Mouse (Mus musculus) limb, embryonic 10.5 days (tissue): ENCODE data around the gene Slc22a6. TPM values are rescaled to one million over a fixed set of nuclear protein-coding genes. Genes with fewer than 3 reads are reported as not detected.

Experiments used
- DNase-seq: peaks from one replicate; pipeline ENCODE4 v3.0.0-alpha.2; 2017; ENCODE audit warnings: low spot score
- H3K27ac ChIP-seq: fragments of 300-500 bp; sonication (generic); 2 replicates; pipeline ENCODE4 v1.5.1; 2016; ENCODE audit warnings: mild to moderate bottlenecking
- H3K27me3 ChIP-seq: fragments of 300-500 bp; sonication (generic); 2 replicates; pipeline ENCODE4 v1.6.1; 2016; ENCODE audit warnings: low read depth, mild to moderate bottlenecking; ENCODE audit not compliant: poor library complexity, severe bottlenecking
- H3K36me3 ChIP-seq: fragments of 300-500 bp; sonication (generic); 2 replicates; pipeline ENCODE4 v1.6.1; 2016; ENCODE audit warnings: mild to moderate bottlenecking, moderate library complexity
- H3K4me1 ChIP-seq: fragments of 300-500 bp; sonication (generic); 2 replicates; pipeline ENCODE4 v1.6.1; 2016
- H3K4me3 ChIP-seq: fragments of 300-500 bp; sonication (generic); 2 replicates; pipeline ENCODE4 v1.5.1; 2016; ENCODE audit warnings: mild to moderate bottlenecking, moderate library complexity
- H3K9me3 ChIP-seq: fragments of 300-500 bp; sonication (generic); replicated peaks from 2 replicates; pipeline ENCODE4 v1.6.1; 2016; ENCODE audit warnings: mild to moderate bottlenecking
- WGBS: fragments of 180-500 bp; shearing (Covaris S2); methylation state at CpG from one replicate; pipeline ENCODE4 v1.1.7; 2016; 5-methylcytosine and 5-hydroxymethylcytosine counted together
- polyA plus RNA-seq: library from polyadenylated mRNA; unstranded; fragments of >200 nt; fragmentation: Nextera tagmentation; extraction: Ambion mirVana; gene quantifications from 2 replicates; pipeline ENCODE4 v1.2.1, GENCODE M21; 2016

Gene Slc22a6
- polyA plus RNA-seq, 1 experiment from 2014 or later: not detected

GRCm38 (mm10) chr19:8664859-8665258 is 47.0 kb downstream of the Slc22a6 start:
- WGBS: 97% methylated on average over 3 of the region's 3 CpGs
- no peak overlapping the region for H3K4me3 ChIP-seq
- H3K9me3 ChIP-seq: no peaks in the 10 kb centered on the region
- H3K27ac ChIP-seq: no peak overlapping the region
- no peaks in the 10 kb centered on the region for H3K36me3 ChIP-seq
- peaks cover 35% of the 10 kb centered on the region for H3K27me3 ChIP-seq
- no peak for DNase-seq
- peaks cover 13% of the 10 kb centered on the region for H3K4me1 ChIP-seq

DNA sequence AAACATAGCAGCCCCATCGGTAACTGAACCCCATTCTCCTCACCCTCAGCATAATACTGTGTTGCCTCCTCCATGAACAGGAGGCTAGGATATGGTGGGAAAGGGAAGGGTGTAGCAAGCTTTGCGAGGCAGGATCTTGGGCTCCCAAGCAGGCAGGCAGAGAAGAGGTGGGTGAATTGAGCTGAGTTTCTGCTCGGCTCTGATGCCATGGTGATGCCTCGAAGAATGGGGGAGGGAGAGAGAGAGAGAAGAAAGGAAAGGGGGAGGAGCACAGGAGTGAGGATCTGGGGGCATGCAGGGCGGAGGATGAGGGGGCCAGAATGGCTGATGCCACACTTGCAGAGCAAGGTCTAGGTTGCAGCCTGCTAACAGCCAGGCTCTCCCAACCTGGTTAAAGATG is 47.9 kb downstream of the Slc22a6 start:
- Histone ChIP-seq H3K27ac (no peak overlapping the region), H3K4me1 (peaks cover 13% of the 10 kb centered on the region), H3K36me3 (no peaks in the 10 kb centered on the region), H3K4me3 (no peak overlapping the region), H3K9me3 (no peaks in the 10 kb centered on the region), H3K27me3 (peaks cover 30% of the 10 kb centered on the region)
- WGBS: 81% methylated on average over 5 of the region's 5 CpGs
- no peak for DNase-seq

GRCm38 (mm10) chr19:8672859-8673258 is 55.0 kb downstream of the Slc22a6 start:
- H3K27ac ChIP-seq: no peak overlapping the region
- 90% methylated on average over 3 of the region's 3 CpGs for WGBS
- no peaks in the 10 kb centered on the region for H3K4me1 ChIP-seq
- H3K4me3 ChIP-seq: no peak overlapping the region
- no peaks in the 10 kb centered on the region for H3K27me3 ChIP-seq
- no peak for DNase-seq
- H3K9me3 ChIP-seq: no peaks in the 10 kb centered on the region
- H3K36me3 ChIP-seq: no peaks in the 10 kb centered on the region

GRCm38 (mm10) chr19:8673336-8674063 is 55.7 kb downstream of the Slc22a6 start:
- H3K9me3 ChIP-seq: no peaks in the 10 kb centered on the region
- 0 out of 2 replicates have a peak, but pooled peaks cover 1% of the 10 kb centered on the region for H3K27me3 ChIP-seq
- no peak overlapping the region for H3K4me3 ChIP-seq
- H3K4me1 ChIP-seq: peaks cover 1% of the 10 kb centered on the region; the same call in 1 of the 2 replicates
- no peak for DNase-seq
- 79% methylated on average over 9 of the region's 9 CpGs for WGBS
- no peak overlapping the region for H3K27ac ChIP-seq
- no peaks in the 10 kb centered on the region for H3K36me3 ChIP-seq

Other genes with a start within 250 kb of the Slc22a6 start
- gene Slc22a30, start 212.9 kb upstream of the Slc22a6 start, polyA plus RNA-seq: not detected in 2 replicates
- not detected in 2 replicates for gene Slc22a8, start 26.8 kb upstream of the Slc22a6 start, polyA plus RNA-seq
- 0.10 TPM in 1 of 2 replicates, not detected in the other for gene Chrm1, start 45.8 kb downstream of the Slc22a6 start, polyA plus RNA-seq
- 119 and 128 TPM in 2 replicates for gene Slc3a2, start 105.3 kb downstream of the Slc22a6 start, polyA plus RNA-seq
- gene Wdr74, start 117.8 kb downstream of the Slc22a6 start, polyA plus RNA-seq: 121 and 145 TPM in 2 replicates
- 2.8 and 3.1 TPM in 2 replicates for gene 1700092M07Rik, start 122.7 kb downstream of the Slc22a6 start, polyA plus RNA-seq
- gene Stx5a, start 123.4 kb downstream of the Slc22a6 start, polyA plus RNA-seq: 99.3 and 134 TPM in 2 replicates
- 257 and 273 TPM in 2 replicates for gene Nxf1, start 139.0 kb downstream of the Slc22a6 start, polyA plus RNA-seq
- gene Tmem223, start 153.0 kb downstream of the Slc22a6 start, polyA plus RNA-seq: 181 and 183 TPM in 2 replicates
- 41.3 and 43.7 TPM in 2 replicates for gene Tmem179b, start 156.4 kb downstream of the Slc22a6 start, polyA plus RNA-seq
- gene Taf6l, start 168.4 kb downstream of the Slc22a6 start, polyA plus RNA-seq: 44.2 and 47.0 TPM in 2 replicates
- gene Polr2g, start 180.5 kb downstream of the Slc22a6 start, polyA plus RNA-seq: 206 and 216 TPM in 2 replicates
- 5.9 and 6.1 TPM in 2 replicates for gene Zbtb3, start 184.5 kb downstream of the Slc22a6 start, polyA plus RNA-seq
- 80.2 and 85.2 TPM in 2 replicates for gene Ttc9c, start 201.3 kb downstream of the Slc22a6 start, polyA plus RNA-seq
- 4.7 and 5.2 TPM in 2 replicates for gene Hnrnpul2, start 202.0 kb downstream of the Slc22a6 start, polyA plus RNA-seq
- not detected in 2 replicates for gene AC129217.1, start 211.7 kb downstream of the Slc22a6 start, polyA plus RNA-seq
- 37.2 and 42.5 TPM in 2 replicates for gene Bscl2, start 219.4 kb downstream of the Slc22a6 start, polyA plus RNA-seq
- 5.0 and 7.2 TPM in 2 replicates for gene Gng3, start 221.2 kb downstream of the Slc22a6 start, polyA plus RNA-seq
- 0.29 and 0.39 TPM in 2 replicates for gene Lrrn4cl, start 232.7 kb downstream of the Slc22a6 start, polyA plus RNA-seq